Mouse (Mus musculus) frontal cortex, adult (tissue): ENCODE data around the gene Erp27.

Experiments
- ATAC-seq: cut with Nextera tagmentation; 2 replicates; pipeline ENCODE4 v1.9.2; 2017; ENCODE audit warnings: mild to moderate bottlenecking, moderate library complexity, mixed read lengths; ENCODE audit not compliant: low TSS enrichment

Erp27 gene

DNA sequence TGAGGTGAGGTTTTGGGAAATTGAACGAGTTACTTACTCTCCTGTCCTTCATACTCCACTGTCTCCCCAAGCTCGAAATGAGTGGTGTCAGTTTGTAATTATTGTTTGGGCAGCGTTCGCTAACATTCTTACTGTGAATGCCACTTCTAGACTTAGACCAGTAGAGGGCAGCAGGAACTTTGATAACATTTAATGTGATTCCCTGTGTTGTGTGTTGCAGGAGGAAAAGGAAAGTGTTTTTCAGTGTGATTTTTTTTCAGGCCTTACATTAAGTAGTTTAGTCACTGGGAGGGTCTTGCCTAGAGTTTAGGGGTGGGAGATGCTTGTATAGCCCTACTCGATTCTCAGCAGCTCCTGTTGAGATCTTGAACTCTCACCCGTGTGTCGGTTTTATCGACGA, 61.0 kb downstream of the Erp27 start:
- peak; percentile 95 for ATAC-seq

DNA sequence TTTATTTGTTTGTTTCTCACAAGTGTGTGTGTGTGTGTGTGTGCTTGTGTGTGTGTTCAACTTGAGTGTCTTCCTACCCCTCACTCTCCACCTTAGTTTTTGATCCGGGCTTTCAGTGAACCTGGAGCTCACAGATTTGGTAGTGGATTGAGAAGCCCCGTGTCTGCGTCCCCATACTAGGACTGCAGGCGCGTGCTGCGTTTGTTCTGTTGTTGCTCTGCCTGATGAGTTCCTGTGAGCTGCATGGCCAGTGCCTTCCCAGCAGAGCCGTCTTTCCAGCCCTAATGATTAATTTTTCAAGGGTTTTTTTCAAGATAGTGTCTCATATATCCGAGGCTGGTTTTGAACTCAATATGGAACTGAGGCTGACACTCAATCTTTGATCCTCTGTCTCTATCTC, 63.6 kb downstream of the Erp27 start:
- ATAC-seq, result no peak

DNA sequence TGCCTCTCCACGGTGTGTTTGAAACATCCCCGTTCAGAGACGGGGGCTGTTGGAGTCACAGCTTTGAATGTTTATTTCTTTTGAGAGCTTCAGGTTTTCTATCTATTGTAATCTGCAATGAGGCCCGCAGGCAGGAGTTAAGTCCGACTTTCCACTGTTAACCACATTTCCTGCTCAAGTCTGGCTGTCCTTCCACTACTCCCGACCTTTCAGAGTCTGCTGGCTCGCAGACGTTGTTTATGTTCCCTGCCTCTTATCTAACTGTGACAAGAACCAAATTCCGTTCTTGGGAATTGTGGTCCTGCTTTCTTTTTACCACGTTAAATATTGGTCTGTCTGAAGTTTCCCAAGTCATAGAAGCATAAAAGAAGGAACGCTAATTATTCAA, 64.1 kb downstream of the Erp27 start:
- ATAC-seq, result no peak
